Mouse (Mus musculus): ENCODE measurements at regions not wholly inside any gene's neighbourhood (a gene's known extent, or its start where the extent isn't known, plus 50 kb on each side); places are given as distances from the start of the nearest gene placed in this dataset.
"Not testable (repeated sequence)": the region's sequence is repeated elsewhere in the genome, so short reads cannot be mapped to it uniquely, and the experiment has no call there.

DNA sequence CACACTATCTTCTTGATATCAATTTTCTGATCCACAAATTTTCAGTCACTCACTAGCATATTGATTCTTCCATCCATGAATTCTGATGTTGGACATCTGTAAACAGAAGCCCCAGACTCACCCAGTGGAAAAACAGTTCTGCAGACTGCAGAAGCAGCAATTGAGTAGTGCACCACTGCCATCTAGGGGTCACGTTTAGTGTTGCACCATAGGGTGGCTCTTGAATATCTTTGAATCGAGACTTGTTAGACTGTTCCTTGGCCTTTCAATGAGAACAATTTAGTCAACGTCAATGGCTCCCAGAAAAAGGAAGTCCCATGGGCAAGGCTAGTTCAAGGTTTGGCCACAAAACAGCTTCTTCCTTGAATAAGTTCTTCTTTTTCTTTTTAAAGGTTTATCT is 828.1 kb downstream of the Gm10330 start:
- H3K27me3 ChIP-seq (replicated peaks; ENCODE audit: control insufficient read depth, insufficient read depth, low read length); H3K4me1 ChIP-seq (replicated peaks; ENCODE audit: control insufficient read depth, insufficient read depth, low read length); H3K27ac ChIP-seq (ENCODE audit: low read length); H3K9ac ChIP-seq (replicated peaks; ENCODE audit: low read depth, low read length); H3K9me3 ChIP-seq (ENCODE audit: control insufficient read depth, low read length); H3K4me2 ChIP-seq (ENCODE audit: low read length); H3K36me3 ChIP-seq (ENCODE audit: control insufficient read depth, insufficient read depth); H3K4me3 ChIP-seq (replicated peaks; ENCODE audit: low read length); ATAC-seq: not testable (repeated sequence)
- 57% methylated on average over 3 of the region's 3 CpGs for WGBS

DNA sequence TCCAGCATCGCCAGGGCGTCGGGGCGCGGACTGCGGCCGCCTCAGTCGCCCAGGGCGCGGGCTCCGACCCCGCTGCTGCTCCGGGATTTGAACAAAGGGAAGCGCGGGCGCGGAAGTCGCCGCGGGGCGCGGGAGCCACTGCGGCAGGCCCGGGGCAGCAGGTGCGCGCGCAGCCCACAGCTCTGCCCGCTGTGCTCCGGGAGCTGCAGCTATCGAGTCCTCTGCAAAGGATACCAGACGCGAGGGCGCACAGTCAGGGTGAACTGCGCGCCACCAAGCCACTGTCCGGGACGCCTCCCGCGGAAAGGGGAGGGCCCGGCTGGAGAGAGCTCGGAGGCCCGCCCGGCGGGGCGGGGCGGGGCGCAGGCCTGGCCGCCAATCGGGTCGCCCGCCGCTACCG is 873.9 kb downstream of the Gm10330 start:
- not testable (repeated sequence) for H3K4me1 ChIP-seq (replicated peaks; ENCODE audit: control insufficient read depth, insufficient read depth, low read length); H3K27ac ChIP-seq (ENCODE audit: low read length); H3K36me3 ChIP-seq (ENCODE audit: control insufficient read depth, insufficient read depth); H3K9me3 ChIP-seq (ENCODE audit: control insufficient read depth, low read length); H3K27me3 ChIP-seq (replicated peaks; ENCODE audit: control insufficient read depth, insufficient read depth, low read length)
- H3K4me3 ChIP-seq (replicated peaks; ENCODE audit: low read length): peak overlapping the region; percentile 47
- peak overlapping the region; percentile 38 for H3K4me2 ChIP-seq (ENCODE audit: low read length)
- 2% methylated on average over 45 of the region's 53 CpGs for WGBS
- peak overlapping the region; percentile 48 for H3K9ac ChIP-seq (replicated peaks; ENCODE audit: low read depth, low read length)
- ATAC-seq: peak; percentile 57

Data from forebrain, embryonic 16.5 days (tissue).